Mouse (Mus musculus) left cerebral cortex, adult 11 months (tissue): Measurements from ENCODE around the gene Tmem131l.
A peak's percentile ranks its signal among the peaks of the same experiment; 100 is the strongest.

Experiments used
- DNase-seq: peaks from one replicate; pipeline ENCODE4 v3.0.0; 2022; ENCODE audit warnings: low spot score

Tmem131l gene

DNA sequence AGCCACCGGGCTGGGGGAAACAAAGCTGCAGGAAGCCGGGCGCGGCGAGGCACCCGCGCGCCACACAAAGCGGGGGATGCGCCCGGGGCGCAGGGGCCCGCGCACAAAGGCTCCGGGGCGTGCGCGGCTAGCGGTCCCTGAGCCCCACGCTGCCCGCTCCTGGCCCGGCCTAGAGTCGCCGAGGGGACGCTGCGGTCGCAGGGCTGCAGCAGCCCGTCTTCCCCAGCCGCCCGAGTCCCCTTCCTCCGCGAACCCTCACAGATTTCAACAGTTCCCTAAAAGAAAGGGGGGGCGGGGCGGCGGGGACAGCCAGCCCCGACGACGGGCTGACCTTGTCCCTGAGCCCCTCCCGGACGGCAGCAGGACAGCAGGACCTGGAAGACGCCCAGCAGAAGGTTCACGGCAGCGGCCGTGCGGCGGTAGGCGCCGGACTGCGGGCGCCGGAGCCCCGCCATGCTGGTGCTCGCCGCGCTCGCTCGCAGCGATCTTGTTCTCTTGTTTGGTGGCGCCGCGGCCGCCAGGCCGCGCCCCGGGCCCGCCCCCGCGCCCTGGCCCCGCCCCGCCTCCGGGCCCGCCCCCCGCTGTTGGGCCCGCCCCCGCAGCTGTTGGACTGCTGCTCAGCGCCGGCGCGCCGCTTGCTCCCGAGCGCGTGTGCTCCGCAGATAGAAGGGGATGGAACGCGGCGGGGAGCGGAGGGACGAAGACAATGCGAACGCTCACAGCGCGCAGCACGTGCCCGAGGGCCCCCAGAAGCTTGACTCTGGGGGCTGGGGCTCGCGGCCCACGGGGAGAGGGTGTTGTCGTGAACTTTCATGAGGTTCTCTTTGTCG lies at the start of gene Tmem131l:
Gene Tmem131l (minus strand): TSS at position 530 of the 830 bp plus-strand sequence.
- DNase-seq: peak; percentile 38

DNA sequence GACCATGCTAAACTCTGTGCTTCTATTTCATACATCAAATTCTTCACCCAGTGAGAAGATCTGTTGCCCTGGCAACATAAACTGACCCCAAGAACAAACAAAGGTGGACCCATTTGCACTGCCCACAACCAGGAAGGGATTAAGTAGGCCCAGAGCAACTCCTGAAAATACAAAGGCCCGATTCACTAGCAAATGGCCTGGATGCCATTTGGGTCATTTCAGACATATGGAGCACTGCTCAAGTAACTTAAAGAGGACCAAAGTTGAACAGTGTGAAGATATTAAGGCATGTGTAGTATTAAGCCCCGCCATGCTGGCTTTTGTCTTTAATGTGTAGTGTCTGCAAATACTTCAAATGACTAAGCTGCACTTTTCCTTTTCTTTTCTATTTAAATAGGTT lies 46.9 kb upstream of the Tmem131l start:
- no peak for DNase-seq

- DNase-seq: no peak
Observed at GRCm38 (mm10) chr3:84086337-84086736, 46.4 kb upstream of the Tmem131l start.

- no peak for DNase-seq
Observed at GRCm38 (mm10) chr3:84085429-84085828, 45.5 kb upstream of the Tmem131l start.

- DNase-seq: no peak
Observed at GRCm38 (mm10) chr3:84081208-84081722, 41.3 kb upstream of the Tmem131l start.

- no peak for DNase-seq
Observed at GRCm38 (mm10) chr3:84080074-84080473, 40.1 kb upstream of the Tmem131l start.

DNA sequence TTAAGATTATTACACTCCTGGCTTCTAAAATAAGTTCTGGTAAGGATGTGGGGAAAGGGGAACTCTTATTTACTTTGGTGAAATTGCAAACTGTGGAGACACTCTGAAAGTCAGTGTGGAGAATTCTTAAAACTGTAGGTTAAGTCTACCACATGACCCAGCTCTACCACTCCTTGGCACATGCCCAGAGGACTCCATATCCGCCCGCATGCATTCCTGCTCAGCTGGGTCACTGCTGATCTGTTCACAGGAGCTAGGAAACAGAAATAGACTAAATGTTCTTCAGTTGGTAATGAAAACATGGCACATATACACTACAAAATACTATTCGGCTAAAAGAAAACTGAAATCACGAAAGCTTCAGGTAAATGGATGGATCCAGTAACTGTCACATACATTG lies 37.5 kb upstream of the Tmem131l start:
- no peak for DNase-seq

DNA sequence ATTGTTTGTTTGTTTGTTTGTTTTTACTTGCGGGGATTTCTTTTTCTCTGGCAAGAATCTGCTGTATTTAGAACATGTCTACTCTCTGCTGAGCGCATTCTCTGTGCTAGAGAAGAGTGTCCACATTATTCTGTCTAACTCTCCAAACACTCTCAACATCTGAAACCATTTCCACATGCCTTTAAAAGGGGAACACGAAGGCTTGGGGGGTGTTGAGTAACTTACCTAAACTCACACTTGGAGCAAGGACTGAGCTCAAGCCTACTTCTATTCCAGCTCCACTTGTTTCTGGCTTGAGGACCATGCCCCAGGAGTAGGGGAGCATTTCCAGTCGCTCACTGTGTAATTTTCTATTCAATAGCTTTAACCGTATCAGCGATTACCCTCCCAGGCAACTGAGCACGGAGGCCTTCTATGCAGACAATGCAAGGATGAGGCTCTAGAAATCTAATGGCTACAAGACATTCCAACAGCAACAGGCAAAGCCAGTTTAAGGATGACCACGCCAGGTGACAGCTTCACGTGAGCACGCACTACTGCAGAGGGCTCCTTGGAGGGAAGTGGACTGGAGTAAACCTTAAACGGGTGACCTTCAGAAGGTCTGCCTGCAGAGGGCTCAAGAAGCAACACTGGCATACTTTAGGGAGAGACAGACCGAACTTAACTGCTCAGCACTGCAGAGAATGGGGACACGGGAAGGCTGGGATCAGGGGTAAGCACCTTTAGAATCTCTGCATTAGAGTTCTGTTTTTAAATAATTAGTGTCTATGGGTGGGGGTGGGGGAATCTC lies 36.8 kb upstream of the Tmem131l start:
- DNase-seq: no peak

DNA sequence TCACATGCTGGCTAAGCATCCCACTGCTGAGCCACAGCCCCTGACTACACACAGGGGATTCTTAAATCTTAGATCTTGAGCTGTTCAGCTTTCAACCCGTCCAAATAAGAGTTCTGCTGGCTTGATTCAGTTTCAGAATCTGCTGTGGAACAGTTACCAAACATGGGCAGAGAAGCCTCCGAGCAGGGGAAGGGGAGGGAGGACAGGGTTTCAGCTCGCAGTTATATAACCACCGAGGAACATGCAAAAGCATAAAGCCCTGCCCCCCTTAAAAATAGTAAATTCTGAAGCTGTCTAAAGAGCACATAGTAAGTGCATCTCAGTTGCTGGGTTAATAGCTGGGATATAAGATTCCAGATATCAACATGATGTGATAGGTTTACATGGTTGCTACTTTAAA lies 35.5 kb upstream of the Tmem131l start:
- no peak for DNase-seq

- no peak for DNase-seq
Observed at GRCm38 (mm10) chr3:84074777-84075176, 34.8 kb upstream of the Tmem131l start.

- DNase-seq: no peak
Observed at GRCm38 (mm10) chr3:84071641-84072040, 31.7 kb upstream of the Tmem131l start.

DNA sequence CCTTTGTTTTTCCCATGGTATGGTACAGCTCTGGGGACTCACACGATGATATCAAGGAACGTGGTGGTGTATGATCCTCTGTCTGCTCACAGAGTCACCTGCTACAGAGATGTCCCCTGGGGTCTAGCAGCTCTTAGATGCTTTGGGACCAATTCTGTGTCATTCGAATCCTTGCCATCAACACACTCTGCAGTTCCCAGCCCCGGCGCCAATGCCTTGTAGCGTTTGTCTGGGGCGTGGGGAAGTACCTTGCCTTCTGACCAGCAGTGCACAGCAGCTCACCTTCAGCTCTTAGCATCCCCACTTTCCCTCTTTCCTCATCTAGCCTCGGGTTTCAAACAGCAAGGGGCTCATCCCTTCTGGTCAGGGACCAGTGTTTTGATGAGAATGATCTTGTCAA lies 30.8 kb upstream of the Tmem131l start:
- no peak for DNase-seq

DNA sequence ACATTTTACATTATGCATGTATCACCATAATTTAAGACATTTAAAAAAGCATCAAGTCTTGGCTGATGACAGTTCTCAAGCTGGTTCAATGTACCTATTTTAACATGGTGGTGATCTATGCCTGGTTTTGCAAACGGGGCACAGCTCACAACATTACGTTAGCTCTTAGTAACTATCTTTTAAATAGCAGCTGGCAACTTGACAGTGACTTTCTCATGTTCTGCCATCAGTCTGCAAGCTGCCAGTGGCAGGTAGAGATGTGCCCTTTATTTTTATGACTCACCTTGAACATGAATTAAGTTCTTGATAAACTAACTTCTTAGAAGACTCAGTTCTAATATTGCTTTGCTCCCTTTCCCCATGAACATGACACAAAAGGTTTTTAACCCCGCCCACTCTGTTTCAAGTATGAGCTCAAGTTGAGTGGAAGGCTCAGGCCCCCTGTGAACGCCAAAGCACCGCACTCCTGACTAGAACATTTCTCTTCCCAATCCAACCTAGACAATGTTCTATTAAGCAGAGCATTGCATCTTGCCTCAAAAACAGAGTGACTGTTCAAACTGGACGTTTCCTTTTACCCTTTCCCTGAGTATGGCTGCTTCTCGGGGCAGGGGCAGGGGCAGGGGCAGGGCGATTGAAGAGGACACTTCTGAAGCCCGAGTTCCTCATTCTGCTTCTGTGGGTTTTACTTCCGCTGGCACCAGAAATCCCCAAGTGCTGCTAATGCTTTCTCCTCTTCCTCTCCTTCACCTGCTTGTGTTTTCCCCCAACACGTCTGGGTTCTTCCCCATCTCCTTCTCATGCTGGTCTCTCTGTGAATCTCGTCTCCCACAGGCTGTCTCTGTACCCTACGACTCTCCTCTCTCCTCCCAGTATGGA lies 29.1 kb upstream of the Tmem131l start:
- DNase-seq: no peak

- no peak for DNase-seq
Observed at GRCm38 (mm10) chr3:84065825-84066224, 25.9 kb upstream of the Tmem131l start.

- no peak for DNase-seq
Observed at GRCm38 (mm10) chr3:84063369-84063914, 23.5 kb upstream of the Tmem131l start.

DNA sequence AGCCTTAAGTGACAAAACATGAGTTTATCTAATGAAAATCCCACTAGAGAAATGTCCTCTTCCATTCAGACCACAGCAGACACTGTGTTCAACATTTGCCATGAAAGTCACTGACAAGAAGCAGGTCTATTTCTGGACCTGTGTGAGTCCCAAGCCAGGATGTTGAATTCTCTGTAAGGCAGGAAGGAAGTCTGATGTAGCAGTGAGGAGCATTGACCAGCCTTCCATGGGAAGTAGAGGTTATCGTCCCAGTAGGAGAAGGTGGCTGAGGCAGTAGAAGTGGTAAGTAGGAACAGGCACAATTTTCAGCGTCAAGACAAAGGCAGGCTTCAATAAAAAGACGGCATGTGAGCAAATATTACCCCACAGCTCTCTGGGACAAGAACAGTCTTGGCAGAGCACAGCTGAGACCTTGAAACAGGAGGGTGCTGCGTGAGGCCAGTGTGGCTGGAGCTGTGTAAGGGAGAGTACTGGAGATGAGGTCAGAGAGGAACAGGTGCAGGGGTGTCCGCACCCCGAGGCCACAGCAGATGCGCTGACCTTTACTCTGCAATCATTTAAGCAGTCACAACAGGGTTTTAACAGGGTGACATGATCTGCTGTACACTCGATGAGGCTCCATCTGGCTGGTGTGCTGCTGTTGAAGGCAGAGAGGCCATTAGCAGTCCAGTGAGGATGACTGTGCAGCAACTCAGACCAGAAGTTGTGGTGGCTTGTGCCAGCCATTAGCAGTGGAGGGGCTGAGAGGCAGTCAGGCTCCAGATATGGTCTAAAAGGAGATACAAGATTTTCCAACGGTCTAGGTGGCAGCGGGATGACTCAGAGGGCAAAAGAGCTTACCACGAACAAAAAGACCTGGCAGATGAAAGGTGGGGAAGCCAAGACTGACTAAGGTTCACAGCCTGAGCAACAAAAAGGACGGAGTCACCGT lies 21.8 kb upstream of the Tmem131l start:
- no peak for DNase-seq

- no peak for DNase-seq
Observed at GRCm38 (mm10) chr3:84060946-84061345, 21.0 kb upstream of the Tmem131l start.

- DNase-seq: no peak
Observed at GRCm38 (mm10) chr3:84060128-84060527, 20.2 kb upstream of the Tmem131l start.

- DNase-seq: no peak
Observed at GRCm38 (mm10) chr3:84059676-84060075, 19.7 kb upstream of the Tmem131l start.

DNA sequence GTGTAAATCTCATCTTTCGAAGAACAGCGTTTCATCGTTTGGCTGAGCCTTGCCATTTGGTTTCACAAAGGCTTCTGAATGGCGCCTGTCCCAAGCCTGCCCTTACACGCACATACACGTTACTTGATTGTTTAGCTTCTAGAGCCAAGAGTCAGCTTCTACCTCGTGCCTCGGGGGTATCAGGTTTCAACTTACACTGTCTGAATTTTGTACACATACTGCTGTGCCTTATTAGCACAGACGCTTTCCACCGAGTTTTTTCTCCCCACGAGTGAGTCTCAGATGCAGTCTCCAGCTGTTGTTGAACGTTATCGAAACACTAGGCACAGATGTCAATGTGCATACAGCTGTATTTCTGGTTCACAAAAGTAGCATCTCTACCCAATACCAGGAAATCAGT lies 19.3 kb upstream of the Tmem131l start:
- DNase-seq: no peak

- DNase-seq: no peak
Observed at GRCm38 (mm10) chr3:84048729-84049175, 8.8 kb upstream of the Tmem131l start.
